Mouse (Mus musculus) embryonic fibroblast, embryonic 13.5 days (primary cell): Measurements from ENCODE around the gene Scrn1.

Source experiments
- CTCF ChIP-seq: IDR thresholded peaks from 2 replicates; pipeline ENCODE4 v1.5.1; 2011; ENCODE audit warnings: mild to moderate bottlenecking, control low read depth, low read length, moderate library complexity, borderline replicate concordance; ENCODE audit not compliant: insufficient read depth
- POLR2A ChIP-seq: IDR thresholded peaks from 2 replicates; pipeline ENCODE4 v1.6.1; 2011; ENCODE audit warnings: low read depth, mild to moderate bottlenecking, control low read depth, low read length, moderate library complexity

- TF ChIP-seq CTCF (no peak), POLR2A (no peak)
These were observed 35.2 kb downstream of the Scrn1 start for GRCm38 (mm10) chr6:54531048-54531481.
